Mouse (Mus musculus) bone marrow, adult 2 months (tissue): ENCODE measurements around the gene Vps8.

Experiments used
- CTCF ChIP-seq: fragments of 200-500 bp; IDR thresholded peaks from 2 replicates; pipeline ENCODE4 v1.5.1; 2011; ENCODE audit warnings: low read length, control low read depth; ENCODE audit not compliant: control insufficient read depth, insufficient read depth
- POLR2A ChIP-seq: fragments of 200-500 bp; IDR thresholded peaks from 2 replicates; pipeline ENCODE4 v1.6.1; 2011; ENCODE audit warnings: low read depth, mild to moderate bottlenecking, control low read depth, low read length, borderline replicate concordance; ENCODE audit not compliant: control insufficient read depth

GRCm38 (mm10) chr16:21457639-21458369 lies 34.9 kb downstream of the Vps8 start:
- TF ChIP-seq POLR2A (no peak), CTCF (no peak)
